Mouse (Mus musculus) frontal cortex, adult 2 months (tissue): ENCODE measurements at regions not wholly inside any gene's neighbourhood (a gene's known extent, or its start where the extent isn't known, plus 50 kb on each side); places are given as distances from the start of the nearest gene placed in this dataset.
A peak's percentile ranks its signal among the peaks of the same experiment; 100 is the strongest.

Source experiments
- DNase-seq, 2 experiments: peaks; one replicate each; pipeline ENCODE4 v3.0.0; 2022; ENCODE audit warnings: low spot score in 1 of 2; ENCODE audit errors: extremely low spot score in 1 of 2

DNA sequence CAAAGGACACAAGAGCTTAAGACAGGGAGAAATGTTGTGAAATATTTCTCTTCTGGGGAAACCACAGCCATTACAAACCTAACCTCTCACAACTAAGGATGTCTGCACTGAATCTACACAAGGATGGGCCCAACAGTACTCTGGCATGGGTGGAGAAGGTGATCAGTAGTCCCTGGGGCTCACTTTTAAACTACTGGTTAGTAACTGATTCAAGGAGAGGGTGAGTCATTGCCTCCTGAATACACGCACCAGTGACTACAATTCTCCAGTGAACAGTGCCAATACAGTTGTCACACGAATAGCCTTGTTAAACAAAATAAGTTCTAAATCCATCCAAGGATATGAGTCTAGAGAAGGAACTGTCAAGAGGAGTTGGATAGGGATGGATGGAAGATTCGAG lies 232.6 kb upstream of the Gm21830 start:
- no peak for DNase-seq

DNA sequence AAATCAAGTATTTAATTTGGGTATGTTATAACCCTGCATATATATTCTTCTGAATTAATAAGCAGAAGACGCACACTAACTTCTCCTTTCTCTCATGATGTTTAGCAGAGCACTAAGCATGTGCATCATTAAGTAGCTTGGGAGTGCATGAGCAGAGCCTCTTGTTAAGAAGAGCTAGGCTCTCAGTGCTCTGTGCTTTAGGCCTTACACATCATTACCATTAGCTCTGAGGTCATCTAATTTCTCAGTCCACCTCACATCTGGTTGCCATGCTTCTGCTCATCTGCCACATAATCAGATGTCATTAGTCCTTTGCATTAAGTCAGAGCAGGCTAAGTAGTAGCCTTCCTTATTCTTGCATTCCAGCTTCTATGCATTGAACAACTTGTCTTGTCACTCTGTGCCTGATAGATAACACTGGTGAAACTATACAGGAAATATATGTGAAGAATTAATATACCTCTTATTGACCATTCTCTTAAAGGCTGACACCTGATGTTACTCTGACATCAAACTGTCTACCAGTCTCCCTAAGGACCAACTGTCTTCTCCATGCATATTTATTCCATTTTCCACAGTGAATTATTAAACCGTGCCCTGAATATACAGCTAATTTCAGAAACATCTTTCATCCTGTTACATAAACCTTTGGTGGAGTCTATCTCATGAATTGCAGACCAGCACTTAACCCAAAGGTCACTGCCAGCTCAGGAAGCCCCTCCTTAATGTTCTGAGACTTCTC lies 192.3 kb upstream of the Gm21830 start:
- DNase-seq = no peak

DNA sequence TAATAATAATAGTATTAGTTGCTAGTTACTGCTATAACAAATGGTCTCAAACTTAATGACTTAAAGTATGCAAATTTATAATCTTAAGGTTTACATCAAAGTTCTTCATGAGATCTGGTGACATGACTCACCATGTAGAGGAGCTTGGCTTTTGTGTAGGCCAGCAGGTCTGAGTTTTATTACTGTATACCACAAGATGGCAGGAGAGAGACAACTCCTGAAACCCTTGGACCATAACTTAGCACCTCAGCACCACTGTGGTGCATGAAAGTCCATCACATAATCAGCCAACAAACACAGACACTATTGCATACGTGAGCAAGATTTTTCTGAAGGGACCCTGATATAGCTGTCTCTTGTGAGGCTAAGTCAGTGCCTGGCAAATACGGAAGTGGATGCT lies 187.2 kb upstream of the Gm21830 start:
- peak in 1 of 2 experiments; percentile 23 for DNase-seq

DNA sequence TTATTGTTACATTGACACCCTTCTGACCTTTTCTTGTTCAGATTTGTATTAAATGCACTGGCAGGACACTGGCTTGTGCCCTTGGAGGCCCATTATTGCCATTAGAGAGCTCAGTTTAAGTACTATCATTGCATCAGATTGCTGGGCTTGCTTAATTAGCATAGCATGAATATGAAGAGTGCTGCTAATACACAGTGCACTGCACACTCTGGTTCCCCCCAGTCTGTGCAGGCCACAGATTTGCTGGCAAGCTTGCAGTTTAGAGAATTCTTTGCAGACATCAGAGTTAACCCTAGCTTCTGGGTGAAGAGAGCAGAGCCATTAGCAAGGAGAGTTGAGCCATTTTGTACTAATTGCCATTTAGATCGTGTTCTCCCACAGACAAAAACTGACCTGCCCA lies 156.1 kb upstream of the Gm21830 start:
- DNase-seq = no peak
